Mouse (Mus musculus): ENCODE measurements around the gene Kcng1. TPM values are rescaled to one million over a fixed set of nuclear protein-coding genes. Genes with fewer than 3 reads are reported as not detected.
A peak's percentile ranks its signal among the peaks of the same experiment; 100 is the strongest.

Kcng1 gene
- polyA plus RNA-seq, 1 experiment from 2014 or later: 1.7 TPM

- Histone ChIP-seq H3K27me3 (ENCODE audit: control insufficient read depth, insufficient read depth, low read length) (peaks cover 2% of the 10 kb centered on the region; the same call in 1 of the 2 replicates), H3K36me3 (ENCODE audit: control insufficient read depth, insufficient read depth, low read length) (no peaks in the 10 kb centered on the region), H3K9ac (ENCODE audit: low read length) (no peak overlapping the region), H3K4me1 (ENCODE audit: control insufficient read depth, insufficient read depth, low read length) (no peaks in the 10 kb centered on the region), H3K4me2 (no peak overlapping the region), H3K27ac (ENCODE audit: low read depth, low read length) (no peak overlapping the region), H3K9me3 (ENCODE audit: control insufficient read depth, low read length) (no peaks in the 10 kb centered on the region), H3K4me3 (ENCODE audit: low read depth, low read length) (no peak overlapping the region)
- DNase-seq (ENCODE audit: low spot score, missing footprints): peak; percentile 95
- WGBS: 9% methylated on average over 11 of the region's 11 CpGs
- peak; percentile 58; the same call in 1 of the 2 replicates for ATAC-seq (ENCODE audit: low FRiP score)
These were observed 7.1 kb downstream of the Kcng1 start for GRCm38 (mm10) chr2:168274374-168274935.

GRCm38 (mm10) chr2:168273387-168273786 lies 8.1 kb downstream of the Kcng1 start:
- Histone ChIP-seq H3K27me3 (ENCODE audit: control insufficient read depth, insufficient read depth, low read length) (no peaks in the 10 kb centered on the region), H3K9me3 (ENCODE audit: control insufficient read depth, low read length) (no peaks in the 10 kb centered on the region), H3K36me3 (ENCODE audit: control insufficient read depth, insufficient read depth, low read length) (no peaks in the 10 kb centered on the region), H3K9ac (ENCODE audit: low read length) (no peak overlapping the region), H3K4me2 (no peak overlapping the region), H3K4me3 (ENCODE audit: low read depth, low read length) (no peak overlapping the region), H3K4me1 (ENCODE audit: control insufficient read depth, insufficient read depth, low read length) (no peaks in the 10 kb centered on the region), H3K27ac (ENCODE audit: low read depth, low read length) (no peak overlapping the region)
- WGBS: 45% methylated on average over 9 of the region's 9 CpGs
- no peak for ATAC-seq (ENCODE audit: low FRiP score)
- peak; percentile 77 for DNase-seq (ENCODE audit: low spot score, missing footprints)

GRCm38 (mm10) chr2:168268033-168268432 lies 13.5 kb downstream of the Kcng1 start:
- Histone ChIP-seq H3K9ac (ENCODE audit: low read length) (no peak overlapping the region), H3K9me3 (ENCODE audit: control insufficient read depth, low read length) (no peaks in the 10 kb centered on the region), H3K27me3 (ENCODE audit: control insufficient read depth, insufficient read depth, low read length) (no peaks in the 10 kb centered on the region), H3K36me3 (ENCODE audit: control insufficient read depth, insufficient read depth, low read length) (no peaks in the 10 kb centered on the region), H3K4me1 (ENCODE audit: control insufficient read depth, insufficient read depth, low read length) (no peaks in the 10 kb centered on the region), H3K27ac (ENCODE audit: low read depth, low read length) (no peak overlapping the region), H3K4me2 (no peak overlapping the region), H3K4me3 (ENCODE audit: low read depth, low read length) (no peak overlapping the region)
- ATAC-seq (ENCODE audit: low FRiP score) (no peak), DNase-seq (ENCODE audit: low spot score, missing footprints) (peak; percentile 89)
- 39% methylated on average over 7 of the region's 7 CpGs for WGBS

DNA sequence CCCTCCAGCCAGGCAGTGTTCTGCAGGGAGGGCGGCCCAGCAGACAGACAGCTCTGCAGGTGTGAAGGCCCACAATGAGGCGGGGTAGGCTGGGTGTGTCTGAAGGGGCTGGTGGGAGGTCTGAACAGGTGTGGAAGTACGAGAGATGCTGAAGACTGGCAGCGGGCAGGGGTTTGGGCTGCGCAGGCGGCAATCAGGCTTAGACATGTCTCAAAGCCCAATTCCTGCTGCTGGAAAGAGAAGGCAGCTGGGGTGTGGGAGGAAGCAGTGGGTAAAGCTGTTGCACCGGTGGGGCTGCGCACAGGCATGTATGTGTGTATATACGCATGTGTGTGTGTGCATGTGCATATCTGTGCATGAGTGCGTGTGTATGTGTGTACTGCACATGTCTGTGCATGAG lies 20.6 kb downstream of the Kcng1 start:
- no peak for DNase-seq (ENCODE audit: low spot score, missing footprints)

DNA sequence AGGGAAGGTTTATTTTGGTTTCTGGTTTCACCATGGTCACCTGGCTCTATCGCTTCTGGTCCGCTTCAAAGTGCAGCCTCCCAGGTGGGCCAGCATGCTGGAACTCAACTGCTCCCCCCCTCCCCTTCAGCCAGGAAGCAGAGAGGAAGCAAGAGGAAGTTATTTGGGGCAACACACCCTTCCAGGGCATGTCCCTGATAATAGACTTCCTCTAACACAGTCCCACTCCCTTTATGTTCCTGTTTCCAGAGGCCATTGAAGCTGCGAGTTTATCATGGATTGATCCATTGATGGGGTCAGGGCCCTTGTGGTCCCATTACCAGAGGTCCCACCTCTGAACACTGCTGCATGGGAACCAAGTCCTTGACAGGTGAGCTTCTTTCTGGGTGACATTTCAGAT lies 21.4 kb downstream of the Kcng1 start:
- ATAC-seq (ENCODE audit: low FRiP score) (no peak), DNase-seq (ENCODE audit: low spot score, missing footprints) (no peak)
- H3K4me1 ChIP-seq (ENCODE audit: control insufficient read depth, insufficient read depth, low read length): no peaks in the 10 kb centered on the region
- H3K9me3 ChIP-seq (ENCODE audit: control insufficient read depth, low read length): no peaks in the 10 kb centered on the region
- H3K4me2 ChIP-seq: no peak overlapping the region
- no peak overlapping the region for H3K4me3 ChIP-seq (ENCODE audit: low read depth, low read length)
- H3K36me3 ChIP-seq (ENCODE audit: control insufficient read depth, insufficient read depth, low read length): no peaks in the 10 kb centered on the region
- H3K27me3 ChIP-seq (ENCODE audit: control insufficient read depth, insufficient read depth, low read length): no peaks in the 10 kb centered on the region
- WGBS: 88% methylated on average over 3 of the region's 3 CpGs
- no peak overlapping the region for H3K27ac ChIP-seq (ENCODE audit: low read depth, low read length)
- H3K9ac ChIP-seq (ENCODE audit: low read length): no peak overlapping the region

More for the DNA sequence above, 20.6 kb downstream of the Kcng1 start:
- Histone ChIP-seq H3K9me3 (ENCODE audit: control insufficient read depth, low read length) (no peaks in the 10 kb centered on the region), H3K4me3 (ENCODE audit: low read depth, low read length) (no peak overlapping the region), H3K4me1 (ENCODE audit: control insufficient read depth, insufficient read depth, low read length) (no peaks in the 10 kb centered on the region), H3K27ac (ENCODE audit: low read depth, low read length) (no peak overlapping the region), H3K9ac (ENCODE audit: low read length) (no peak overlapping the region), H3K27me3 (ENCODE audit: control insufficient read depth, insufficient read depth, low read length) (no peaks in the 10 kb centered on the region), H3K36me3 (ENCODE audit: control insufficient read depth, insufficient read depth, low read length) (no peaks in the 10 kb centered on the region), H3K4me2 (no peak overlapping the region)
- WGBS: 91% methylated on average over 10 of the region's 10 CpGs
- ATAC-seq (ENCODE audit: low FRiP score): no peak

- Histone ChIP-seq H3K4me1 (ENCODE audit: control insufficient read depth, insufficient read depth, low read length) (no peaks in the 10 kb centered on the region), H3K4me3 (ENCODE audit: low read depth, low read length) (no peak overlapping the region), H3K9me3 (ENCODE audit: control insufficient read depth, low read length) (no peaks in the 10 kb centered on the region), H3K27ac (ENCODE audit: low read depth, low read length) (no peak overlapping the region), H3K36me3 (ENCODE audit: control insufficient read depth, insufficient read depth, low read length) (no peaks in the 10 kb centered on the region), H3K9ac (ENCODE audit: low read length) (no peak overlapping the region), H3K4me2 (no peak overlapping the region), H3K27me3 (ENCODE audit: control insufficient read depth, insufficient read depth, low read length) (no peaks in the 10 kb centered on the region)
- DNase-seq (ENCODE audit: low spot score, missing footprints) (peak; percentile 17), ATAC-seq (ENCODE audit: low FRiP score) (no peak)
- 89% methylated on average over 8 of the region's 8 CpGs for WGBS
These were observed 22.5 kb downstream of the Kcng1 start for GRCm38 (mm10) chr2:168259046-168259445.

- Histone ChIP-seq H3K9ac (ENCODE audit: low read length) (no peak overlapping the region), H3K4me3 (ENCODE audit: low read depth, low read length) (no peak overlapping the region), H3K27ac (ENCODE audit: low read depth, low read length) (no peak overlapping the region), H3K4me1 (ENCODE audit: control insufficient read depth, insufficient read depth, low read length) (no peaks in the 10 kb centered on the region), H3K9me3 (ENCODE audit: control insufficient read depth, low read length) (no peaks in the 10 kb centered on the region), H3K27me3 (ENCODE audit: control insufficient read depth, insufficient read depth, low read length) (no peaks in the 10 kb centered on the region), H3K36me3 (ENCODE audit: control insufficient read depth, insufficient read depth, low read length) (no peaks in the 10 kb centered on the region), H3K4me2 (no peak overlapping the region)
- no peak for DNase-seq (ENCODE audit: low spot score, missing footprints)
- ATAC-seq (ENCODE audit: low FRiP score): no peak
- WGBS: 87% methylated on average over 4 of the region's 4 CpGs
These were observed 24.3 kb downstream of the Kcng1 start for GRCm38 (mm10) chr2:168257188-168257587.

DNA sequence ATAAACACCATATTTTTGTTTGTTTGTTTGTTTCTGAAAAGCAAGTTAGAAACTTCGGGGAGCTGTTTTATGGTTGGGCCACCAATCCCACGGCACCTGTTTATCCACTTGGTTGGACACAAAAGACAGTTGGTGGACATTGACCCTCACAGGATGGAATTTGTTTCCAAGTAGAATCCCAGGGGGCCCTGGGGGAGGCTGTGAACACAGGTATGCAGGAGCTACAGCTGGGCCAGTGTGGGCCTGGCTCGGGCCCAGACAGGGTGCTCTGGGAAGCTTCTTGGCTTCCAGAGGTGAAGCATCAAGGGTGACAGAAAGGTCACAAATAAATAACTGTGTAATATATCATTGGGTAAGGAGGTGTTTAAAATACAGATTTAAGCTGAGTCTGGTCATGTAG lies 25.0 kb downstream of the Kcng1 start:
- Histone ChIP-seq H3K27ac (ENCODE audit: low read depth, low read length) (no peak overlapping the region), H3K36me3 (ENCODE audit: control insufficient read depth, insufficient read depth, low read length) (no peaks in the 10 kb centered on the region), H3K4me2 (no peak overlapping the region), H3K4me1 (ENCODE audit: control insufficient read depth, insufficient read depth, low read length) (no peaks in the 10 kb centered on the region), H3K9me3 (ENCODE audit: control insufficient read depth, low read length) (no peaks in the 10 kb centered on the region), H3K27me3 (ENCODE audit: control insufficient read depth, insufficient read depth, low read length) (no peaks in the 10 kb centered on the region), H3K4me3 (ENCODE audit: low read depth, low read length) (no peak overlapping the region), H3K9ac (ENCODE audit: low read length) (no peak overlapping the region)
- ATAC-seq (ENCODE audit: low FRiP score) (no peak), DNase-seq (ENCODE audit: low spot score, missing footprints) (peak; percentile 57)
- 84% methylated on average over 3 of the region's 3 CpGs for WGBS

DNA sequence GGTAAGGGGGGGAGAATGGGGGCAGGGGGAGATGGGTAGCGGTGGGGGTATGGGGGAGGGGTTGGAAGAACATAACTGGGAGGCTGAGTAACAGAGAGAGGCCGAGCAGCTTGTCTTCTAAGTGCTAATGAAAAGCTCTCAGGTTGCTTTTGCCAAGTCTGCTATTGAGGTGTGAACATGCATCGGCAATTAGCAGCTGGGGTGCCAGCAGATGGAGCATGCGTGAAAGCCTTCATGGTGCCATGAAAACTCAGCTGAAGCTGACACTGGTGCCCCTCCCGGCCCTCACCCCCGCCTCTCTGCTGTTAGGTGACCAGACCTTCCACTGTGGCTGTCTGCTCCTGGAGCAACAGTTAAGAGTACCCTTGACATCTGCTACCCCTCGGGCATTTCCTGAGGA lies 27.7 kb downstream of the Kcng1 start:
- H3K4me3 ChIP-seq (ENCODE audit: low read depth, low read length): no peak overlapping the region
- no peaks in the 10 kb centered on the region for H3K27me3 ChIP-seq (ENCODE audit: control insufficient read depth, insufficient read depth, low read length)
- H3K27ac ChIP-seq (ENCODE audit: low read depth, low read length): no peak overlapping the region
- DNase-seq (ENCODE audit: low spot score, missing footprints): peak; percentile 41
- H3K4me2 ChIP-seq: no peak overlapping the region
- ATAC-seq (ENCODE audit: low FRiP score): no peak
- H3K4me1 ChIP-seq (ENCODE audit: control insufficient read depth, insufficient read depth, low read length): no peaks in the 10 kb centered on the region
- H3K9me3 ChIP-seq (ENCODE audit: control insufficient read depth, low read length): no peaks in the 10 kb centered on the region
- no peaks in the 10 kb centered on the region for H3K36me3 ChIP-seq (ENCODE audit: control insufficient read depth, insufficient read depth, low read length)
- 76% methylated on average over 7 of the region's 7 CpGs for WGBS
- H3K9ac ChIP-seq (ENCODE audit: low read length): no peak overlapping the region
